Mouse (Mus musculus): ENCODE data around the gene Plin5. TPM values are rescaled to one million over a fixed set of nuclear protein-coding genes. Genes with fewer than 3 reads are reported as not detected.
"Not testable (repeated sequence)": the region's sequence is repeated elsewhere in the genome, so short reads cannot be mapped to it uniquely, and the experiment has no call there.

Plin5 gene
- polyA plus RNA-seq, 1 experiment from 2014 or later, result 9.7 TPM

- Histone ChIP-seq H3K9me3 (replicated peaks; ENCODE audit: control insufficient read depth, low read length) (no peaks in the 10 kb centered on the region), H3K4me1 (ENCODE audit: control insufficient read depth, low read depth, low read length) (no peaks in the 10 kb centered on the region), H3K4me2 (ENCODE audit: low read depth, low read length) (no peak overlapping the region), H3K9ac (ENCODE audit: low read depth, low read length) (no peak overlapping the region), H3K36me3 (ENCODE audit: control insufficient read depth, insufficient read depth) (peaks cover 14% of the 10 kb centered on the region), H3K4me3 (ENCODE audit: low read depth, low read length) (no peak overlapping the region), H3K27me3 (ENCODE audit: control insufficient read depth, insufficient read depth, low read depth, low read length) (no peaks in the 10 kb centered on the region), H3K27ac (ENCODE audit: low read length) (no peak overlapping the region)
- no peak for ATAC-seq (ENCODE audit: low read depth)
- 88% methylated on average over 1 of the region's 1 CpGs for WGBS (ENCODE audit: insufficient replicate concordance)
Observed at GRCm38 (mm10) chr17:56092794-56093193, 24.6 kb downstream of the Plin5 start.

GRCm38 (mm10) chr17:56092312-56092711 lies 25.1 kb downstream of the Plin5 start:
- Histone ChIP-seq H3K9ac (ENCODE audit: low read depth, low read length) (no peak overlapping the region), H3K27ac (ENCODE audit: low read length) (no peak overlapping the region), H3K4me1 (ENCODE audit: control insufficient read depth, low read depth, low read length) (no peaks in the 10 kb centered on the region), H3K36me3 (ENCODE audit: control insufficient read depth, insufficient read depth) (peaks cover 12% of the 10 kb centered on the region), H3K4me3 (ENCODE audit: low read depth, low read length) (no peak overlapping the region), H3K9me3 (replicated peaks; ENCODE audit: control insufficient read depth, low read length) (no peaks in the 10 kb centered on the region), H3K4me2 (ENCODE audit: low read depth, low read length) (no peak overlapping the region), H3K27me3 (ENCODE audit: control insufficient read depth, insufficient read depth, low read depth, low read length) (no peaks in the 10 kb centered on the region)
- 81% methylated on average over 1 of the region's 1 CpGs for WGBS (ENCODE audit: insufficient replicate concordance)
- ATAC-seq (ENCODE audit: low read depth), result no peak

- Histone ChIP-seq H3K27me3 (ENCODE audit: control insufficient read depth, insufficient read depth, low read depth, low read length) (no peaks in the 10 kb centered on the region), H3K4me1 (ENCODE audit: control insufficient read depth, low read depth, low read length) (peaks cover 21% of the 10 kb centered on the region), H3K27ac (ENCODE audit: low read length) (no peak overlapping the region), H3K4me2 (ENCODE audit: low read depth, low read length) (peak overlapping the region; percentile 92), H3K9ac (ENCODE audit: low read depth, low read length) (peak overlapping the region; percentile 82), H3K4me3 (ENCODE audit: low read depth, low read length) (peak overlapping the region; percentile 80), H3K36me3 (ENCODE audit: control insufficient read depth, insufficient read depth) (no peaks in the 10 kb centered on the region), H3K9me3 (replicated peaks; ENCODE audit: control insufficient read depth, low read length) (no peaks in the 10 kb centered on the region)
- WGBS (ENCODE audit: insufficient replicate concordance), result 28% methylated on average over 8 of the region's 8 CpGs
- ATAC-seq (ENCODE audit: low read depth), result no peak
Observed at GRCm38 (mm10) chr17:56080781-56081585, 36.4 kb downstream of the Plin5 start.

- H3K27me3 ChIP-seq (ENCODE audit: control insufficient read depth, insufficient read depth, low read depth, low read length), result no peaks in the 10 kb centered on the region
- peak overlapping the region; percentile 63 for H3K27ac ChIP-seq (ENCODE audit: low read length)
- peaks cover 29% of the 10 kb centered on the region for H3K4me1 ChIP-seq (ENCODE audit: control insufficient read depth, low read depth, low read length)
- H3K4me3 ChIP-seq (ENCODE audit: low read depth, low read length), result peak overlapping the region; percentile 80
- H3K9me3 ChIP-seq (replicated peaks; ENCODE audit: control insufficient read depth, low read length), result no peaks in the 10 kb centered on the region
- peak overlapping the region; percentile 92 for H3K4me2 ChIP-seq (ENCODE audit: low read depth, low read length)
- H3K9ac ChIP-seq (ENCODE audit: low read depth, low read length), result peak overlapping the region; percentile 82
- no peak for ATAC-seq (ENCODE audit: low read depth)
- WGBS (ENCODE audit: insufficient replicate concordance), result under 1% methylated on average over 11 of the region's 11 CpGs
- H3K36me3 ChIP-seq (ENCODE audit: control insufficient read depth, insufficient read depth), result no peaks in the 10 kb centered on the region
Observed at GRCm38 (mm10) chr17:56079921-56080320, 37.5 kb downstream of the Plin5 start.

GRCm38 (mm10) chr17:56078880-56079795 lies 38.3 kb downstream of the Plin5 start, which contains the start of gene Hdgfl2:
TSS of gene Hdgfl2 (plus strand) at chr17:56079634.
- Histone ChIP-seq H3K4me2 (ENCODE audit: low read depth, low read length) (peak within 1 kb of the TSS; percentile 92), H3K4me1 (ENCODE audit: control insufficient read depth, low read depth, low read length) (peaks cover 35% of the 10 kb centered on the region)
- peak; percentile 88 for ATAC-seq (ENCODE audit: low read depth)

GRCm38 (mm10) chr17:56078361-56078760 lies 39.0 kb downstream of the Plin5 start:
- H3K27me3 ChIP-seq (ENCODE audit: control insufficient read depth, insufficient read depth, low read depth, low read length); H3K36me3 ChIP-seq (ENCODE audit: control insufficient read depth, insufficient read depth); ATAC-seq (ENCODE audit: low read depth); H3K9me3 ChIP-seq (replicated peaks; ENCODE audit: control insufficient read depth, low read length): not testable (repeated sequence)
- WGBS (ENCODE audit: insufficient replicate concordance), result 52% methylated on average over 9 of the region's 9 CpGs
- Histone ChIP-seq H3K4me3 (ENCODE audit: low read depth, low read length) (peak overlapping the region; percentile 46), H3K4me1 (ENCODE audit: control insufficient read depth, low read depth, low read length) (peaks cover 41% of the 10 kb centered on the region), H3K9ac (ENCODE audit: low read depth, low read length) (peak overlapping the region; percentile 42; the same call in 1 of the 2 replicates), H3K27ac (ENCODE audit: low read length) (peak overlapping the region; percentile 71), H3K4me2 (ENCODE audit: low read depth, low read length) (peak overlapping the region; percentile 64)

More at GRCm38 (mm10) chr17:56078880-56079795, 38.3 kb downstream of the Plin5 start, which contains the start of gene Hdgfl2:
- Histone ChIP-seq H3K4me3 (ENCODE audit: low read depth, low read length) (peak within 1 kb of the TSS; percentile 80), H3K36me3 (ENCODE audit: control insufficient read depth, insufficient read depth) (no peaks in the 10 kb centered on the region), H3K9me3 (replicated peaks; ENCODE audit: control insufficient read depth, low read length) (no peaks in the 10 kb centered on the region), H3K27ac (ENCODE audit: low read length) (peak within 1 kb of the TSS; percentile 71), H3K9ac (ENCODE audit: low read depth, low read length) (peak within 1 kb of the TSS; percentile 82), H3K27me3 (ENCODE audit: control insufficient read depth, insufficient read depth, low read depth, low read length) (no peaks in the 10 kb centered on the region)
- WGBS (ENCODE audit: insufficient replicate concordance), result under 1% methylated on average over 61 of the region's 61 CpGs

GRCm38 (mm10) chr17:56077523-56077922 lies 39.9 kb downstream of the Plin5 start:
- WGBS (ENCODE audit: insufficient replicate concordance), result 76% methylated on average over 5 of the region's 5 CpGs
- Histone ChIP-seq H3K27me3 (ENCODE audit: control insufficient read depth, insufficient read depth, low read depth, low read length) (no peaks in the 10 kb centered on the region), H3K27ac (ENCODE audit: low read length) (no peak overlapping the region), H3K9me3 (replicated peaks; ENCODE audit: control insufficient read depth, low read length) (no peaks in the 10 kb centered on the region), H3K36me3 (ENCODE audit: control insufficient read depth, insufficient read depth) (no peaks in the 10 kb centered on the region), H3K9ac (ENCODE audit: low read depth, low read length) (no peak overlapping the region), H3K4me1 (ENCODE audit: control insufficient read depth, low read depth, low read length) (peaks cover 41% of the 10 kb centered on the region), H3K4me2 (ENCODE audit: low read depth, low read length) (no peak overlapping the region), H3K4me3 (ENCODE audit: low read depth, low read length) (no peak overlapping the region)
- ATAC-seq (ENCODE audit: low read depth), result no peak

GRCm38 (mm10) chr17:56074827-56075208 lies 42.6 kb downstream of the Plin5 start, which contains the start of gene Ubxn6:
TSS of gene Ubxn6 (minus strand) at chr17:56075028.
- Histone ChIP-seq H3K36me3 (ENCODE audit: control insufficient read depth, insufficient read depth) (peaks cover 11% of the 10 kb centered on the region), H3K27me3 (ENCODE audit: control insufficient read depth, insufficient read depth, low read depth, low read length) (no peaks in the 10 kb centered on the region), H3K4me1 (ENCODE audit: control insufficient read depth, low read depth, low read length) (peaks cover 25% of the 10 kb centered on the region), H3K9ac (ENCODE audit: low read depth, low read length) (peak within 1 kb of the TSS; percentile 76), H3K4me3 (ENCODE audit: low read depth, low read length) (peak within 1 kb of the TSS; percentile 86), H3K27ac (ENCODE audit: low read length) (peak within 1 kb of the TSS; percentile 99), H3K9me3 (replicated peaks; ENCODE audit: control insufficient read depth, low read length) (no peaks in the 10 kb centered on the region), H3K4me2 (ENCODE audit: low read depth, low read length) (peak within 1 kb of the TSS; percentile 98)
- 0% methylated on average over 35 of the region's 35 CpGs for WGBS (ENCODE audit: insufficient replicate concordance)
- peak; percentile 17 for ATAC-seq (ENCODE audit: low read depth)

Measured in liver, embryonic 16.5 days (tissue).